Mouse (Mus musculus) small intestine, adult 2 months (tissue): ENCODE measurements at regions not wholly inside any gene's neighbourhood (a gene's known extent, or its start where the extent isn't known, plus 50 kb on each side); places are given as distances from the start of the nearest gene placed in this dataset.

ENCODE experiments used
- CTCF ChIP-seq: fragments of 200-500 bp; IDR thresholded peaks from 2 replicates; pipeline ENCODE4 v1.5.1; 2012; ENCODE audit warnings: low read depth, mild to moderate bottlenecking, control low read depth, inconsistent platforms, low read length, moderate library complexity, mixed read lengths; ENCODE audit not compliant: insufficient replicate concordance, insufficient read length; ENCODE audit errors: extremely low read depth
- POLR2A ChIP-seq: fragments of 200-500 bp; IDR thresholded peaks from 2 replicates; pipeline ENCODE4 v1.6.1; 2012; ENCODE audit warnings: low read depth, mild to moderate bottlenecking, control low read depth, inconsistent platforms, low read length, moderate library complexity

- no peak for TF ChIP-seq CTCF
- TF ChIP-seq POLR2A, result no peak
Measured at GRCm38 (mm10) chr13:52021828-52022227, 175.3 kb downstream of the Gadd45g start.
